Mouse (Mus musculus): ENCODE data around the gene 2310034G01Rik. TPM values are rescaled to one million over a fixed set of nuclear protein-coding genes. Genes with fewer than 3 reads are reported as not detected.
A peak's percentile ranks its signal among the peaks of the same experiment; 100 is the strongest.

2310034G01Rik gene
- total RNA-seq (2021), result under 1 TPM; 0.33 to 0.38 TPM
- long read RNA-seq, experiment 1, partial matches to known transcripts, result 3 of 3 reads
- long read RNA-seq, experiment 1, other reads (novel, unspliced or antisense), result 0 of 3 reads
- long read RNA-seq, experiment 2, result 0 reads

DNA sequence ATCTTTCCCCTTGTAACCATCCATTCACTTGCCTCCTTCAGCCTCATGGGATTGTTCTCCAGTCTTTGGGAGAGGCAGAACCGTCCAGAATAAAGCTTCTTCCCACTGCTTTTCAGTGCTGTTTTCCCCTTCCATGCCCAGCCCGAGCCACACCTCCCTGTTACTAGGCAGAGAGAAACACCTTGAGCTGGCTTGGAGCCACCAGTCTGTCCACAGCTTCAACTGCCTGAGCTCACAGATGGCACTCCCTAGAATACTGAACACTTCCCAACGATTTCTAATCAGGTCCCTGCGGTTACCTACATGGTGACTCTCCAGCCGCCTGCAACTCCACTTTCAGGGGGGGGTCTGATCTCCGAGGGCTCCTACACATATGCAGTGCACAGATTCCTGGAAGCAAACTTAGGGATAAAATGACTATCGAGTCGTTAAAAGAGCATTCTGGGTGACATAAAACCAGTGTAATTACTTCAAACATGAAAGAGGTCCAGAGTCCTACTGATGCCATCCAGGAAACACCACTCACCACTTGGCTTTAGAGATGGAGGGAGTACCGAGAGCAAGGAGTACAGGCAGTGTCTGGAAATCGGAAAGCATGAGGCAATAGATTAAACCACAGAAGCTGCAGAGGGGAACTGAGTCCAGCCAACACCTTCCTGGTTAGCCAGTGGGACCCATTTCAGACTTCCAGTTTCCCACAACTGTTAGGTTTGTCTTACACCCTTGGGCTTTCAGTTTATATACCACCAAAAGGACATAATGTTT lies at the start of gene 2310034G01Rik:
2310034G01Rik (minus strand) TSS at position 135 of the 765 bp plus-strand sequence.
- no peak for DNase-seq

GRCm38 (mm10) chr19:46399886-46400285 lies 49.8 kb upstream of the 2310034G01Rik start:
- DNase-seq, result no peak

- DNase-seq, result no peak
Observed at GRCm38 (mm10) chr19:46399372-46399771, 49.3 kb upstream of the 2310034G01Rik start.

GRCm38 (mm10) chr19:46398401-46398800 lies 48.3 kb upstream of the 2310034G01Rik start:
- no peak for DNase-seq

- DNase-seq, result no peak
Observed at GRCm38 (mm10) chr19:46397436-46398001, 47.4 kb upstream of the 2310034G01Rik start.

DNA sequence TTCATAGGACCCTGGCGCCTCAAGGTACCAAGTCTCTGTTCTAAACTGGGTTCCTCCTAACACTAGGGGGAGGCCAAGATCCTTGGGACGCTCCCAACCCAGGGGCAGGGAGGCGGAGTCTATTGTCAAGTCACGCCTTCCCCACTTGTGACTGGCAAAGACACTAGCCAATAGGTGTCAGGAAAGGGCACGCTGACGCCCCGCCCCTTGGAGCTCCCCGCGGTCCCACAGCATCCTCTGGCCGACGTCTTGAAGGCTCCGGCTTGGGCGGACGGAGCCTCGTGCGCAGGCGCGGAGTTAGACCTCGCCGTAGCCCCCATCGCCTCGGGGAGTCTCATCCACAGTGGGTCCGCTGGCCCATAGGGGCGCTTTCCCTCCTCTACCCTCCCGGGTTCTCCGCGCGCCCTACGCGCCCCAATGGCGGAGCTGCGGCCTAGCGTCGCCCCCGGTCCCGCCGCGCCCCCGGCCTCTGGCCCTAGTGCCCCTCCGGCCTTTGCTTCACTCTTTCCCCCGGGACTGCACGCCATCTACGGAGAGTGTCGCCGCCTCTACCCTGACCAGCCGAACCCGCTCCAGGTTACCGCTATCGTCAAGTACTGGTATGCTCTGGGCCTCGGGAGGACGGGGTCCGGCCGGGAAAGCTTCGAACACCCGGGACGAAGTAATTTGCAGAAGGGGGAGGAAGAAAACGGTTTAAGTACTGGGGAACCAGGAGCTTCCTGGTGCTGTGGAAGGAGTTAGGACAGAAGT lies 46.8 kb upstream of the 2310034G01Rik start, which contains the start of gene Sufu:
Sufu (plus strand) TSS at position 211 of the 750 bp plus-strand sequence.
- peak; percentile 96 for DNase-seq

DNA sequence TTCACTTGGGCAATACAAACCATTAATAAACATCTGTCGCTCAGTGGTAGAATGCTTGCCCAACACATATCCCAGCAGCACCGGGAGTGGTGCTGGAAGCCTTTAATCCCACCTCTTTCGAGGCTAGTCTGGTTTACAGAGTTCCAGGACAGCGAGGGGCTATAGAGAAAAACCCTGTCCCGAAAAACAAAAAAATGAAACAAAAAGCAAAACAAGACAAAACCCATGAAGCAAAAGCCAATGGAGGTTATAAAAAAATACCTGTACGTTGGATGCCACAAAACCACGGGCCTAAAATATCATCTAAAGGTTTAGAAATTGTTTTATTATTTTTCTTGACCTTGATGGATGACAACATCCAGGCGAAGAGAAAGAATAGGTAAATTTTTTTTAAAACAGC lies 46.0 kb upstream of the 2310034G01Rik start:
- DNase-seq, result no peak

GRCm38 (mm10) chr19:46395109-46396009 lies 45.3 kb upstream of the 2310034G01Rik start, which contains the start of gene Actr1a:
Actr1a (minus strand) TSS chr19:46395748.
- DNase-seq, result peak; percentile 94

DNA sequence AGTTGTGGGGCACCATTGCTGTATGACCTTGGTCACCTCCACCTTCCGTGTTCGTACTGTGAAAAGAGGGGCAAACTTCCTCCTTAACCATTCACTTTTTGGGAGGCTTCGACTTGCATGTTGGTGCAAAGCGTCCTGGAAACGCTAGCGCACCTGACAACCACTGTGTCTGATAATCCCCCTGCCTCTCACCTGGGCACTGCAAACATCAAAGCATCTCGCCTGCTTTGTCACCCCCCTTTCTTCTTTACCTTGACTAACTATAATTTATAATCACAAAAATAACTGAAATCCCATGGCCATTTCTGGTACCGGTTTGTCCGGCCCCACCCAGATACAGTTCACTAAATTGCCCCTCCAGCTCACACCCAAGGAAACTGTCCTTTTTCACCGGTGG lies 44.6 kb upstream of the 2310034G01Rik start:
- DNase-seq, result no peak

DNA sequence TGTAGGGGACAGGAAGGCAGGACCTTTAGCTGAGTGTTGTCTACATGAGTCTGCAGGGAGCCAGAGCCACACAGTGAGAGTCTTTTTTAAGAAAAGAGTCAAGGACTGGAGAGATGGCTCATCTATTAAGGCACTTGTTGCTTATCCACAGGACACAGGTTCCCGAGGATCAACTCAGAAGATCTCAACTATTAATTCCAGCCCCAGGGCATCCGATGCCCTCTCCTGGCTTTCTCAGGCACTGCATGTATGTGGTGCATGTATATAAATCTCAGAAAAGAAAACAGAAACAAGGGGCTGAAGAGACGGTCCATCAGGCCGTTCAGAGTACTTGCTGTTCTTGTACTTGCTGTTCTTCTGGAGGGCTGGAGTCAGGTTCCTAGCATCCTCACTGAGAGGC lies 41.9 kb upstream of the 2310034G01Rik start:
- DNase-seq, result no peak

- DNase-seq, result no peak
Observed at GRCm38 (mm10) chr19:46389872-46390271, 39.8 kb upstream of the 2310034G01Rik start.

DNA sequence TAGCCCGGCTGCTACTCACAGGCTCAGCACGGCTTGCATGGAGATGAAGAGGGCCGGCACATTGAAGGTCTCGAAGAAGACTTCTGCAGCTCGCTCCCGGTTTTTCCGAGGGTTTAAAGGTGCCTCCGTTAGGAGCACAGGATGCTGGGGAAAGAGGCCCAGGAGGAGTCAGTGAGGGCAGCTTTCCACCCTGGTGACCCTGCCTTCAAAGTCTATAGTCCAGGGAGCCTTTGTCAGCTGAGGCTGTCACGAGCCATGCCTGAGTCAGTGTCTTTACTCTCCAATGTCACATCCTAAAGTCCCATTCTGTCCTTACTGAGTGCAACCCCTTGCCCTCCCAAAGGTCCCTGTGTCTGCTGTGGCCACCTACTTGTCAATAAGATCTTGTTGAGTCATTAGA lies 32.2 kb upstream of the 2310034G01Rik start:
- no peak for DNase-seq

DNA sequence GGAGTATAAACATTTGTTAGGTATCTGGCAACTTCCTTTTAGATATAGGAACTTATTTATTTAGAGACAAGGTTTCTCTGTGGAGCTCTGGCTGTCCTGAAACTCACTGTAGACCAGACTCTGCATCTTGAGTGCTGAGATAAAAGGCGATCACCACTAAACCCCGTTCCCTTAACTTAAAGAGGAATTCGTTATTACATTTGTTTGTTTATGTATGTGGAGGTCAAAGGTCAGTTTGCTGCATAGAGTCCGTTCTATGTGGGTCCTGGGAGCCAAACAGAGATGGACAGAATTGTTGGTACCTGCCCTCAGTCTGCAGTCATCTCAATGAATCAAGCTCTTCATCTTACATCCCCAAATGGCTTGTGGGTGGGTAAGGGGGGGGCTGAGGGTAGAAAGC lies 25.8 kb upstream of the 2310034G01Rik start:
- DNase-seq, result no peak

DNA sequence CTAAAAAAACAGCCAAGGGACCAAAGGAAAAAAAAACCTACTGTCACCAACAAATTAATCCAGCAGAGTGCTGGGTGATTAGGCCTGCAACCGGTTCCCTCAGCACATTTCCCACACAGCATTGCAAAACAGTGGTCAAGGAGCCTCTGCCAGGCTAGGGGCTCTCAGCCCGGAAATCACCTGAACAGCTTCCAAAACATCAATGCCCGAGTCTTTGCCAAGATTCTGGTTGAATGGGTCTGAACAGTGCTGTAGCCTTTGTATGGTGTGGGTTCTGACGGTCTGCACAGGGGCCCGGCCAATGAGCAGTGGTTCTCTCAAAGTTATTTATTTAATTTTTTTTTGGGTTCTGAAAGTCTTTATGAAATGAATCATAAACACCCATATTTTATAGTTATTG lies 25.4 kb upstream of the 2310034G01Rik start:
- DNase-seq, result no peak

DNA sequence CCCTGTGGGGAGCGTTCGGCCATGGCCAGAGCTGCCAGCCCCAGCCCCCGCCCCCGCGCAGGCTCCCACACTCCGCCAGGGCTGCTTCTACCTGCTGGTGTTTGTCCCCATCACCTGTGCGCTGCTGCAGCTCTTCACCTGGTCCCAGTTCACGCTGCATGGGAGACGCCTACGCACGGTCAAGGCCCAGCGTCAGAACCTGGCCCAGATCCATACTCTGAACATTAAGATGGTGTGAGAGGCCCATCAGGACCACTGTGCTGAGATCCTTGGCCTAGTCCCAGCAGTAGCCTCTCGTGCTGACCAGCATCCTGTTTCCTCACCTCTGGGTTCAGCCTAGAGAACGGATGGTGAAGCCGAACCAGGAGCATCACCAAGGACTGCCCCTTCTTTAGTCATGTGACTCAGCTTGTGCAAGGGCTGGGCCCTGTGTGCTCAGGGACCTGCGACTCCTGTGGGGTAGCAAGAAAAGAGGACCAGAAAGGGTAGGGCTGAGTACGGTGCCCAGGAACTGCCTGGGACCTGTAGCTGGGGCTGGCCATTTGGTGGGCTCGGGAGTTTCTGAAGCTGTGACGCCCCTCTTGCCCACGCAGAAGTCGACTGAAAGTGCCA lies 24.5 kb upstream of the 2310034G01Rik start:
- DNase-seq, result no peak

DNA sequence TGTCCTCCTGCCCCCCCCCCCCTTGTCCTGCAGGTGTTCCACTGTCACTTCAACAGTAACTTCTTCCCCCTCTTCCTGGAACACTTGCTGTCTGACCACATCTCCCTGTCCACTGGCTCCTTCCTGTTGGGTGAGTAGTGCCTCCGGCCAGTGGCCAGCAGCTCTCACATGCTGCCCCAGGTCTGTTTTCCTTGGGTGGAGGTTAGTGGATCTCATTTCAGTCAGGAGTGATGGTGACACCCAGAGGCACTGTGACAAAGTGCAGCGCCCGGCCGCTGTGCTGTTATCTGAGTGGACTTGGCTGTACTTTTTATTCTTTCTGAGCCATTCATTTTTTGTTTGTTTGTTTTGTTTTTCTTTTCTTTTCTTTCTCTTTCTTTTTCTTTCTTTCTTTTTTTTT lies 19.1 kb upstream of the 2310034G01Rik start:
- DNase-seq, result peak; percentile 56

DNA sequence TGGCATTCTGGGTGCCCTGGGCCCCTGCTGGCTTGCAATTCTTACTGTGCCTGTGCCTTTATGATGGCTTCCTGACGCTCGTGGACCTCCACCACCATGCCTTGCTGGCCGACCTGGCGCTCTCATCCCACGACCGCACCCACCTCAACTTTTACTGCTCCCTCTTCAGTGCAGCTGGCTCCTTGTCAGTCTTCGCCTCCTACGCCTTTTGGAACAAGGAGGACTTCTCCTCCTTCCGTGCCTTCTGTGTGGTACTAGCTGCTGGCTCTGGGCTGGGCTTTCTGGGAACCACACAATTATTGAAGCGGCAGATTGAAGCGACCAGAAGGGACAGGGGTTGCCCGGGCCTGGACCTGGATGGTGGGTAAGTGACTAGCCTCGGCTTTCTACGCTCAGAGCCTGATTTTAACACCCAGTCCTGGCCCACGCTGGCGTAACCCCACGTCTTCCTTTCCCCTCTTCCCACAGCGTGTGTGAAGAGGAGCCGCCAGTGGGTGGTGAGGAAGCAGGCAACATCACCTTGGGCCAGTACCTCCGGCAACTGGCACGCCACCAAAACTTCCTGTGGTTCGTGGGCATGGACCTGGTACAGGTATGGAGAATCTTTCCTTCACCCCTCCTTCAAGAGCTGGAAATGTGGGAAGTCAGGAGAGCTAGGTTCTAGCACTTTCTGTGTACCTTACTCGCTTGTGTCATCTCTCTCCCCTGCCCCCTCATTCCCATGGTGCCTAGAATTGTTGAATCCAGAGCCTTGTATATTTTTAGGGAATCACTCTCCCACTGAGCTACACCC lies 17.9 kb upstream of the 2310034G01Rik start:
- no peak for DNase-seq

DNA sequence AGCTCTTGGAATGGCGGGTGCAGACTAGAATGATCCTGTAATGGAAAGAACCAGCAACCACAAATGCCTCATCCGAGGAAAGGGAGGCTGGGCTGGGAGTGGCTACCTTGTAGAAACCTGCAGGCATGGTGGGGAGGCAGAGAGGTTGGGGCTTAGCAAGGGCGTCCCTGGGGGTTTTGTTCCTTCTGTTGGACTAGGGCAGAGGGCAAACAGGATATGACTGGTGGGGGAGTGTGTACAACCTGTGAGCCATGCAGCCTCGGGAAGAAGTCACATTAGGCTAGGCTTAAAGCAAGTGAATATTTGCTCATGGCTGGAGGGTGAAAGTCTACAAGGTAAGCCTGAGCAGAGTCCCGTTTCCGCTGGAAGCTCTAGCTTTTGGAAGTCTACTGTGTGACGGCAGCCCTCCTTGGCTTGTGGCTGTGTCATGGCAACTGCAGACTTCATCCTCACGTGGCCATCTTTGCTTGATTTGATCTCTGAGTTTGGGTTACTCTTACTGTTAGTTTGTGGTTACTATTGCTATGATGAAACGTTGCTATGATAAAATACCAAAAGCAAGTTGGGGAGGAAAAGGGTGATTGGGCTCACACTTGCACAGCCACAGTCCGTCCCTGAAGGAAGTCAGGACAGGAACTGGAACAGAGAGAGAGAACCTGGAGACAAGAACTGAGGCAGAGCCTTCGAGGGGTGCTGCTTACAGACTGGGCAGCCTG lies 13.3 kb upstream of the 2310034G01Rik start:
- no peak for DNase-seq

GRCm38 (mm10) chr19:46362104-46362503 lies 12.0 kb upstream of the 2310034G01Rik start:
- DNase-seq, result no peak

- no peak for DNase-seq
Observed at GRCm38 (mm10) chr19:46358381-46358780, 8.3 kb upstream of the 2310034G01Rik start.
